Mouse (Mus musculus) heart, embryonic 12.5 days (tissue): Measurements from ENCODE around the gene Hist1h2bh. TPM values are rescaled to one million over a fixed set of nuclear protein-coding genes. Genes with fewer than 3 reads are reported as not detected.
"Not testable (repeated sequence)": the region's sequence is repeated elsewhere in the genome, so short reads cannot be mapped to it uniquely, and the experiment has no call there.

Source experiments
- ATAC-seq: fragments of 200-750 bp; cut with Nextera tagmentation; 2 replicates; pipeline ENCODE4 v1.8.0; 2017; ENCODE audit warnings: moderate TSS enrichment, moderate library complexity; ENCODE audit not compliant: insufficient number of reproducible peaks, low FRiP score
- H3K27ac ChIP-seq: fragments of 300-500 bp; sonication (generic); 2 replicates; pipeline ENCODE4 v1.5.1; 2016; ENCODE audit warnings: mild to moderate bottlenecking, moderate library complexity; ENCODE audit not compliant: poor library complexity, severe bottlenecking
- H3K27me3 ChIP-seq: fragments of 300-500 bp; sonication (generic); replicated peaks from 2 replicates; pipeline ENCODE4 v1.6.1; 2016; ENCODE audit warnings: mild to moderate bottlenecking, moderate library complexity
- H3K36me3 ChIP-seq: fragments of 300-500 bp; sonication (generic); 2 replicates; pipeline ENCODE4 v1.6.1; 2016; ENCODE audit warnings: mild to moderate bottlenecking, moderate library complexity
- H3K4me1 ChIP-seq: fragments of 300-500 bp; sonication (generic); replicated peaks from 2 replicates; pipeline ENCODE4 v1.6.1; 2016; ENCODE audit warnings: mild to moderate bottlenecking
- H3K4me2 ChIP-seq: fragments of 300-500 bp; sonication (generic); 2 replicates; pipeline ENCODE4 v1.6.1; 2016; ENCODE audit warnings: mild to moderate bottlenecking, moderate library complexity
- H3K4me3 ChIP-seq: fragments of 300-500 bp; sonication (generic); 2 replicates; pipeline ENCODE4 v1.5.1; 2016; ENCODE audit warnings: mild to moderate bottlenecking
- H3K9ac ChIP-seq: fragments of 300-500 bp; sonication (generic); 2 replicates; pipeline ENCODE4 v1.6.1; 2016; ENCODE audit warnings: mild to moderate bottlenecking, moderate library complexity
- H3K9me3 ChIP-seq: fragments of 300-500 bp; sonication (generic); replicated peaks from 2 replicates; pipeline ENCODE4 v1.6.1; 2016; ENCODE audit warnings: mild to moderate bottlenecking, moderate library complexity
- WGBS: fragments of 180-500 bp; shearing (Covaris S2); methylation state at CpG from one replicate; pipeline ENCODE4 v1.1.7; 2016; 5-methylcytosine and 5-hydroxymethylcytosine counted together
- polyA plus RNA-seq: library from polyadenylated mRNA; unstranded; fragments of >200 nt; fragmentation: Nextera tagmentation; extraction: Ambion mirVana; gene quantifications from 2 replicates; pipeline ENCODE4 v1.2.1, GENCODE M21; 2016

Gene Hist1h2bh
- polyA plus RNA-seq, 1 experiment from 2014 or later = 0.26 TPM

DNA sequence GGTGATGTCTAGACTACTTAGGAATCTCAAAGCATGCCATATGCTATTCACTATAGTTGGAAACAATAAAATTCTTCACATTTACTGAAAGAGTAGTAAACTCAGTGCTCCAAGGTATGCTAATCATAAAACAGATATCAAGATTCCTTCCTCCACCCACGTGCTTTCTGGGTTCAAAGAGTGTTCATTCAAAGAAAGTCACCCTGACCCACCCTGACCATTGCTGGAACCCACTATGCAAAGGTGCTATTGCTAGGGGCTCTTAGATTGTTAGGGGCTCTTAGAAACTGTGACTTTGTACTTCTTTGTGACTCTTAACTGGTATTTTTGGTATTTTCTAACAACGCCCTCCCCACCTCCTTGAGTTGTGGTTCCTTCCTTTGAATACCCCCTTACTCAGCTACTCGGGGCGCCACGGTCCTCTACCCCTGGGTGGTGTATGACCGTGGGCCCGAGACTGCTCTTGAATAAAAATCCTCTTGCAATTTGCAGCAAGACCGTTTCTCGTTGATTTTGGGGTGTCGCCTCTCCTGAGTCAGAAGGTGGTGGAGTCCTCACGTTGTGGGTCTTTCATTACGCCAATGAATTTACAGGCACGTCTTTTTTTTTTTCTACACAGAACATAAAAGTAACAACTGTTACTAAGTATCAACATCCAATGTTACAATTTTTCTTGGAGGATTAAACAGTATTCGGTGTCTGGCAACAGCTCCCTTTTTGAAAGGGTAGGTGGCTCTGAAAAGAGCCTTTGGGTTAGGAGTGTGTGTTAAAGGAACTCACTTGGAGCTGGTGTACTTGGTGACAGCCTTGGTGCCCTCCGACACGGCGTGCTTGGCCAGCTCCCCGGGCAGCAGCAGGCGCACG, 30.1 kb upstream of the Hist1h2bh start:
- WGBS = 15% methylated on average over 20 of the region's 20 CpGs
- peak overlapping the region; percentile 38 for H3K4me3 ChIP-seq
- H3K36me3 ChIP-seq = not testable (repeated sequence)

DNA sequence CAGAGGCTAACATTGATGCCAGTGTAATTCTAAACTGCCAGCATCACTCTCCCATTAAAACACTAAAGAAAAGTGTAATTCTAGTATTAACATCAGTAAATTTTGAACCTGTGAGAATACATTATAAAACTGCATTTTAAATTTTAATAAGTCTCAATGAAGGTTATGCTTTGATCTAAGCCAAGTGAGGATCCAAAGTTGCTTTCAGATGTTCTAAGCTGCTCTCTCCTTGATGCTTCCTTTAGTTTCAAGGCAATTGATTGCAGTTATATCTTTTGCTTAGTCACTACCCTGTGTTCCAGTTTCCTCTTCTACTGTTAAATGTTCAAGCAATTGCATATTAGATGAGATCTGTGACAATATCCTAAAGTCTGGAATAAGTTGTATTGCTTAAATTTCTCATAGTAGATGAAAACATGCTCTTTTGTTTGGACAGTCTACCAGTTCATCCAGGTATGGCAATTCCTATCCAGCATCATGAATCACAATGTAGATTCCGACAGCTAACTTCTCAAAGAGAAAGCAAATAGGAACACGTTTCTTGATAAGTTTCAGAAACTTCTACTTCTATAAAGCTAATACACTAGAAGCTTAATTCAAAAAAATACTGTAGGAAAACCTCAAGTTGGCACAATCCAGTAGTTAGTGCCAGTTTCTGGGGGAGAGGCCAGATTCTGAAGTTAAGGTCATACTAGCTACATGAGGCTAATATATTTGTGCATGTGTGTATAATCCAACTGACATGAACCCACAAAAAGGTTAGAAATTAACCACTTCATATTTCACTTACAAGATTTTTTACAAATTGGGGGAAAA, 29.2 kb upstream of the Hist1h2bh start:
- no peaks in the 10 kb centered on the region for H3K9me3 ChIP-seq
- no peaks in the 10 kb centered on the region for H3K36me3 ChIP-seq
- H3K27me3 ChIP-seq = no peaks in the 10 kb centered on the region
- H3K9ac ChIP-seq = no peak overlapping the region
- ATAC-seq = no peak
- H3K27ac ChIP-seq = peak overlapping the region; percentile 94
- H3K4me1 ChIP-seq = peaks cover 19% of the 10 kb centered on the region
- peak overlapping the region; percentile 68 for H3K4me2 ChIP-seq
- 47% methylated on average over 2 of the region's 2 CpGs for WGBS
- peak overlapping the region; percentile 60 for H3K4me3 ChIP-seq

More for the DNA sequence above, 30.1 kb upstream of the Hist1h2bh start:
- ATAC-seq, H3K27me3 ChIP-seq, H3K9me3 ChIP-seq: not testable (repeated sequence)
- H3K9ac ChIP-seq = peak overlapping the region; percentile 73
- peaks cover 19% of the 10 kb centered on the region for H3K4me1 ChIP-seq
- peak overlapping the region; percentile 88 for H3K27ac ChIP-seq
- peak overlapping the region; percentile 68 for H3K4me2 ChIP-seq

DNA sequence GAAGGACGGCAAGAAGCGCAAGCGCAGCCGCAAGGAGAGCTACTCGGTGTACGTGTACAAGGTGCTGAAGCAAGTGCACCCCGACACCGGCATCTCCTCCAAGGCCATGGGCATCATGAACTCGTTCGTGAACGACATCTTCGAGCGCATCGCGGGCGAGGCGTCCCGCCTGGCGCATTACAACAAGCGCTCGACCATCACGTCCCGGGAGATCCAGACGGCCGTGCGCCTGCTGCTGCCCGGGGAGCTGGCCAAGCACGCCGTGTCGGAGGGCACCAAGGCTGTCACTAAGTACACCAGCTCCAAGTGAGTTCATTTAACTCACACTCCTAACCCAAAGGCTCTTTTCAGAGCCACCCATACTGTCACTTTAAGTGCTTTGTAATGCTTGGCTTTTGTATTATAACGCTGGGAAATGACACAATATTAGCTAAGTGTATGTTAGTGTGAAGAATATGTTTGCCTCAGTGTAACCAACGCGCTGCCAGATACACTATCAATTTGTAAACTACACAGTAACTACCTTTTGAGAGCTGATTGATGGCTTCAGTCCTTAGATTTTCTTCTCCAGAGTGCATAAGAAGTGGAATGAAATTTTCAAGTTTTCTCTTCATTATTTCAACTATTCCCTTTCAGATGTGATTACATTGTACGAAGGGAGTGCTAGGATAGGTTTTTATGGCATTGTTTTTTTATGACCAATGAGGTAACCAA, 28.5 kb upstream of the Hist1h2bh start:
- Histone ChIP-seq H3K27ac (peak overlapping the region; percentile 94), H3K4me1 (peaks cover 12% of the 10 kb centered on the region), H3K9ac (peak overlapping the region; percentile 81), H3K4me2 (peak overlapping the region; percentile 68), H3K4me3 (peak overlapping the region; percentile 60)
- not testable (repeated sequence) for H3K9me3 ChIP-seq, H3K27me3 ChIP-seq, ATAC-seq, H3K36me3 ChIP-seq
- under 1% methylated on average over 13 of the region's 34 CpGs for WGBS

DNA sequence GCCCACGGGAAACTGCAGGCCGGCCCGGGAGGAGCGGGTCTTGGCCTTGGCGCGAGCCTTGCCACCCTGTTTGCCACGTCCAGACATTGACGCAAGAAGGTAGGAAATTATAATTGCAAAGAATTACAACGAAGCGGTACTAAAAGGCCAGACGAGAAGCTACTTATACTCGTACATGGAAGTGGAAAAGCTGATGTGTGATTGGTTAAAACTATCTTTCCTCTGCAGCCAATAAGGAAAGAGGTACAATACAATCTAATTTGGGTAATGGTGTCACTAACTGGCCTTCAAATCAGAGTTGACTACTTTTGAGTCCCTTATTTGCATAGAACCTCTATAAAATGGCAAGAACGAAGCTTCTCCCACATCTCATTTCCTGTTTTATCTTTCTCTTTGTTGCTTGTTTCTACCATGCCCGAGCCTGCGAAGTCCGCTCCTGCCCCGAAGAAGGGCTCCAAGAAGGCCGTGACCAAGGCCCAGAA, 27.9 kb upstream of the Hist1h2bh start, which contains the start of the genes Hist1h2ae and Hist1h2bg:
Gene Hist1h2ae (minus strand): TSS at position 199 of the 482 bp plus-strand sequence.
Gene Hist1h2bg (plus strand): TSS at position 375 of the 482 bp plus-strand sequence.
- Histone ChIP-seq H3K36me3 (no peaks in the 10 kb centered on the region), H3K9me3 (no peaks in the 10 kb centered on the region), H3K4me3 (peak within 1 kb of the TSS; percentile 60), H3K4me2 (peak within 1 kb of the TSS; percentile 70), H3K4me1 (peaks cover 8% of the 10 kb centered on the region), H3K27ac (peak within 1 kb of the TSS; percentile 97), H3K9ac (peak within 1 kb of the TSS; percentile 81), H3K27me3 (no peaks in the 10 kb centered on the region)
- WGBS = 0% methylated on average over 18 of the region's 18 CpGs
- ATAC-seq = peak; percentile 86

DNA sequence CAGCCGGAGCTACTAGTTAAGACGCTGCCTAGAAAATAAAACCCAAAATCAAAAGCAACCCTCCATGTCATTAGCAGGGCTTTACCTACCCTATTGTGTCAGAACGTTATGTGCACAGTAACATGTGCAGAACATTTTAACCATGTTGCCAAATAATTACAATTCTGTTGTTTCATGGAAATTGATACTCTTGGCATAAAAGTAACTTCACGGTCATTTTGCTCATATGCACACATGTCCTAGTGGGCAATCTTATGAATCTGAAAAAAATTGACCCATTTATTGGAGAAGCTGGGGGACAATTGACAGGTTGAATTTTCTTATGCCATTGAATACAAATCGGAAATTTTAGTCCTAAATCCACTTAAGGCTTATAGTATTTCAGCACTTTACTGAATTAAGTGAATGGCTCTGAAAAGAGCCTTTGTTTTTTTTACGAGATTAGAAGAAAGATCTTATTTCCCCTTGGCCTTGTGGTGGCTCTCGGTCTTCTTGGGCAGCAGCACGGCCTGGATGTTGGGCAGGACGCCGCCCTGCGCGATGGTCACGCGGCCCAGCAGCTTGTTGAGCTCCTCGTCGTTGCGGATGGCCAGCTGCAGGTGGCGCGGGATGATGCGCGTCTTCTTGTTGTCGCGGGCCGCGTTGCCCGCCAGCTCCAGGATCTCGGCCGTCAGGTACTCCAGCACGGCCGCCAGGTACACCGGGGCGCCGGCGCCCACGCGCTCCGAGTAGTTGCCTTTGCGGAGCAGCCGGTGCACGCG, 27.2 kb upstream of the Hist1h2bh start:
- ATAC-seq, H3K27me3 ChIP-seq, H3K9me3 ChIP-seq, H3K36me3 ChIP-seq, H3K4me1 ChIP-seq: not testable (repeated sequence)
- Histone ChIP-seq H3K4me2 (peak overlapping the region; percentile 70), H3K27ac (peak overlapping the region; percentile 97), H3K4me3 (peak overlapping the region; percentile 60), H3K9ac (peak overlapping the region; percentile 67; the same call in 1 of the 2 replicates)
- WGBS = 3% methylated on average over 23 of the region's 41 CpGs

DNA sequence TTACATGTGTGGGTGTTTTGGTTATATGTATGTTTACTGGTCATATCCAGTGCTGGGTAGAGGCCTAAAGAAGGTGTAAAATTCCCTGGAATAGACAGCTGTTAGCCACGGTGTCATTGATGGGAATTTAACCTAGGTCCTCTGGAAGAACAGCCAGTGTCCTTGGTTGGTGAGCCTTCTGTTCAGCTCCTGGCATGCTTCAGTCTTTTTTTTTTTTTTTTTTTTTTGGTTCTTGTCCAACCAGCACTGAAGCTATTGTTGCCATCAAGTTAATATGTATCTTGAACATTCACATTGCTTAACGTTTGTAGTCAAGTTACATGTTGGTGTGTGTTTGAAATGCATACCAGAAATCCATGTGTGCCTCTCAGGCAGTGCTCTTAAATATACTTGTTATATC, 21.3 kb upstream of the Hist1h2bh start:
- Histone ChIP-seq H3K36me3 (no peaks in the 10 kb centered on the region), H3K4me3 (no peak overlapping the region), H3K4me2 (no peak overlapping the region), H3K27ac (no peak overlapping the region), H3K4me1 (no peaks in the 10 kb centered on the region), H3K9me3 (no peaks in the 10 kb centered on the region), H3K9ac (no peak overlapping the region), H3K27me3 (no peaks in the 10 kb centered on the region)
- WGBS = 91% methylated on average over 2 of the region's 2 CpGs
- ATAC-seq = no peak

DNA sequence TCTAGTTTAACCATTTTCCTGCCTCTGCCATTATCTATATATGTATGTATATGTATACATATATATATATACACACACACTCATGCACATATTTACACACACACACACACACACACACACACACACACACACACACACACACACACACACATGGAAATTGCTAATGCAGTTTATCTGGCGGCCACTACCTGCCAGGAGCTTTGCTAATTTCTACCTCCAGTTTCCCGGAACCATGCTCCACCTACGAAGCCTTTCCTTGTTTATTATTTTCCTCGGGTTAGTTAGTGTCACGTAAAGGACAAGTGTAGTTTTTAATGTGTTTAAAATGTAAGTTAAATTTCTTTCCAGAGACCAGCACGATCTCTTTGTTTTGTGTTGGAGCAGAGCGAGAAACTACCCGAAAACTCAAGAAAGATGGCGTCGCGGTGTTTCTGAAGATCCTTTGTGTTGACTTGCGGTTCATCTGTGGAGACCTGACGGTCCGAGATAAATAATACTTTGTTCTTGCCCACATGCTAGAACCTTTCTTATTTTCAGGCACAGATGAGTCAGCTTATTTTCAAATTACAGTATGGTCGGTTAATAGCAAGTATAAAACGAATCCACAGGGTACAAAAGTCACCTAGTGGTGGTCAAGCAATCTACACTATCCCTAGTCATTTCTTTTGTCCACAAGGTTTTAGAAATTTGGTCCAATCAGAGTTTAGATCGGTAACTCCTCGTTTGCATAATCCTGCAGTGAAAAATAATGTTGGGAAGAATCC, 19.7 kb upstream of the Hist1h2bh start:
- H3K27me3 ChIP-seq = no peaks in the 10 kb centered on the region
- H3K9ac ChIP-seq = peak overlapping the region; percentile 62; the same call in 1 of the 2 replicates
- H3K36me3 ChIP-seq = no peaks in the 10 kb centered on the region
- H3K9me3 ChIP-seq = no peaks in the 10 kb centered on the region
- ATAC-seq = peak; percentile 56
- H3K27ac ChIP-seq = peak overlapping the region; percentile 98
- 6% methylated on average over 18 of the region's 18 CpGs for WGBS
- H3K4me3 ChIP-seq = peak overlapping the region; percentile 52
- H3K4me1 ChIP-seq = no peaks in the 10 kb centered on the region
- H3K4me2 ChIP-seq = peak overlapping the region; percentile 78

DNA sequence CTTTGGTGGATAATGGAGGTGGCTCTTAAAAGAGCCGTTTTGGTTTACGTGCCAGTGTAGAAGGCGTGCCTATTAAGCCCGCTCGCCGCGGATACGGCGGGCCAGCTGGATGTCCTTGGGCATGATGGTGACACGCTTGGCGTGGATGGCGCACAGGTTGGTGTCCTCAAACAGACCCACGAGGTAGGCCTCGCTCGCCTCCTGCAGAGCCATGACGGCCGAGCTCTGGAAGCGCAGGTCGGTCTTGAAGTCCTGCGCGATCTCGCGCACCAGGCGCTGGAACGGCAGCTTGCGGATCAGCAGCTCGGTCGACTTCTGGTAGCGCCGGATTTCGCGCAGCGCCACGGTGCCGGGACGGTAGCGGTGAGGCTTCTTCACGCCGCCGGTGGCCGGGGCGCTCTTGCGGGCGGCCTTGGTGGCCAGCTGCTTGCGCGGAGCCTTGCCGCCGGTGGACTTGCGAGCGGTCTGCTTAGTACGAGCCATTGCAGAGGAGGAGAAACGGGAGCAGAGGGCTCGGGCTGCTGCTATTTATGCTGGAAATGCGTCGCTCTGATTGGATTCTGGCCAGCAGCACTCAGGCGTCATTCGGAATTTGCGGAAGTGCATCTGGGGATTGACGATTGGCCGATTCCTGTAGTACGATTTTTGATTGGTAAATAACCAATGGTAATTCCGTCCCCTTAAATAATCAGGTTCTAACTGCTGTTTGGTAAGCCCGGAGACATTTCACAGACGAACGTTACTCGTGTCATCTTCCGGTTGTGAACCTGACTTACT, 18.9 kb upstream of the Hist1h2bh start, which contains the start of gene Hist1h3e:
Gene Hist1h3e (minus strand): TSS at position 487 of the 777 bp plus-strand sequence.
- peak within 1 kb of the TSS; percentile 52 for H3K4me3 ChIP-seq
- H3K27me3 ChIP-seq, H3K36me3 ChIP-seq, H3K9me3 ChIP-seq, H3K4me1 ChIP-seq: not testable (repeated sequence)
- under 1% methylated on average over 67 of the region's 67 CpGs for WGBS
- peak within 1 kb of the TSS; percentile 98 for H3K27ac ChIP-seq
- peak; percentile 93 for ATAC-seq
- H3K9ac ChIP-seq = peak within 1 kb of the TSS; percentile 73
- H3K4me2 ChIP-seq = peak within 1 kb of the TSS; percentile 78

DNA sequence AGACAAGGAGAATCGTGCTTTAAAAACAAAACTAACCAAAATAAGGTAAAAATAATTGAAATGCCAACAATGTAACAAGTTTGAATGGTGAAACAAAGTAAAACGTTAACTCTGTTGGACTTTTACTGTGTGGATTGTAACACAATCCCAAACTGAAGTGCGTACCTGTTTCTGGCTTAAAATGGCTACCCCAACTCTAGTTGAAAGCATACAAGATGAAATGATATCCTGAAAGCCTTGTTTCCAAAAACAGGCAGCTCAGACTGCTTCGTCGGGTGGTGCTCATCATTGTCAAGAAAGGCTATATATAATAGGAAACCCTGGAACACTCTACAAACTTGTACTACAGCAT, 18.3 kb upstream of the Hist1h2bh start:
- H3K4me2 ChIP-seq = peak overlapping the region; percentile 78
- peak overlapping the region; percentile 73 for H3K9ac ChIP-seq
- peak overlapping the region; percentile 52 for H3K4me3 ChIP-seq
- not testable (repeated sequence) for H3K36me3 ChIP-seq, H3K9me3 ChIP-seq, H3K4me1 ChIP-seq, H3K27me3 ChIP-seq, ATAC-seq
- 0% methylated on average over 2 of the region's 5 CpGs for WGBS
- H3K27ac ChIP-seq = peak overlapping the region; percentile 98
